Mouse (Mus musculus) kidney, adult 2 months (tissue): Measurements from ENCODE around the gene Gba.
A peak's percentile ranks its signal among the peaks of the same experiment; 100 is the strongest.

Experiments
- CTCF ChIP-seq: fragments of 200-500 bp; conservative IDR thresholded peaks from 2 replicates; pipeline ENCODE4 v1.5.1; 2011; ENCODE audit warnings: low read depth, mild to moderate bottlenecking, control low read depth, low read length, moderate library complexity, mixed read lengths; ENCODE audit not compliant: insufficient read depth, insufficient read length
- POLR2A ChIP-seq: fragments of 200-500 bp; IDR thresholded peaks from one replicate; pipeline ENCODE4 v1.6.1; 2011; ENCODE audit warnings: low read depth, low read length, control low read depth

DNA sequence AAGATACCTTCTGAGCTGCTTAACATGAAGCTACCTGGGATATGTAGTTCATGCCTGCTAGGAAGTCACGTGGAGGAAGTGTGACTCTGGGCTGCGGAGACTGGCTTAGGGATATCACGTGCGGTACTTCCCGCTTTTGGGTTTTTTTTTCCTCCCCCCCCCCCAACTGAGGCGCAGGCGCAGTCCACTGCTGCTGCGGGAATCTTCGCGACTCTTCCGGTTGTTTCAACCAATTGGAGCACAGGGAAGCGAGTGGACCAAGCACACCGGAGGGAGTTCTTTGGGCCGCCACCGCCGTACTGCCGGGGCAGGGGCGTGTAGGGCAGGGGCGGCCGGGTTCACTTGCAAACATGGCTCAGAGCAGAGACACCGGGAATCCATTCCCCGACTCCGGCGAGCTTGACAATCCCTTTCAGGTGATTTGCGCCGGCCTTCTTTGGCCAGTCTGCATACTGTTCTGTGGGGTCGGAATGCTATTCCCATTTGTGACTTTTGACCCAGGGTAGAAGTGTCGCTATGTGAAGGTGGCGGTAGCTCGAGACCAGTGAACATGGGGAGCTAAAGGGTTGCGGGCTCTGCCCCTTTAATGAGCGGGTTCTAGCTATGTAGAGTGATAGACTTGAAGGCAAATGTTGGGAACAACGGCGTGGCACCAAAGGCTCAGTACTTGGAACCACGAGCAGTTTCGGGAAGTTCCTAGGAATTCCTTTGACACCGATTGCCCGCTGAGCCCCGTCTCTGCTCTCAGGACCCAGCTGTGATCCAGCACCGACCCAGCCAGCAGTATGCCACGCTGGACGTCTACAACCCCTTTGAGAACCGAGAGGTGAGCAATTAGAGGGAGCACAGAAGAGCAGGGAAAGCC is 25.3 kb upstream of the Gba start, which contains the start of gene Scamp3:
- no peak for TF ChIP-seq CTCF
- peak; percentile 30 for TF ChIP-seq POLR2A
